Mouse (Mus musculus) hindbrain, embryonic 13.5 days (tissue): ENCODE results near the gene Haus4. TPM values are rescaled to one million over a fixed set of nuclear protein-coding genes. Genes with fewer than 3 reads are reported as not detected.

ENCODE experiments used
- ATAC-seq: fragments of 200-750 bp; cut with Nextera tagmentation; 2 replicates; pipeline ENCODE4 v1.8.0; 2017; ENCODE audit warnings: moderate TSS enrichment; ENCODE audit not compliant: low FRiP score
- H3K27ac ChIP-seq: fragments of 300-500 bp; sonication (generic); 2 replicates; pipeline ENCODE4 v1.5.1; 2015; ENCODE audit warnings: inconsistent platforms, mild to moderate bottlenecking, moderate library complexity
- H3K27me3 ChIP-seq: fragments of 300-500 bp; sonication (generic); 2 replicates; pipeline ENCODE4 v1.6.1; 2015; ENCODE audit warnings: mild to moderate bottlenecking, inconsistent platforms
- H3K36me3 ChIP-seq: fragments of 300-500 bp; sonication (generic); 2 replicates; pipeline ENCODE4 v1.6.1; 2015; ENCODE audit warnings: mild to moderate bottlenecking, inconsistent platforms
- H3K4me1 ChIP-seq: fragments of 300-500 bp; sonication (generic); replicated peaks from 2 replicates; pipeline ENCODE4 v1.6.1; 2015; ENCODE audit warnings: inconsistent platforms
- H3K4me2 ChIP-seq: fragments of 300-500 bp; sonication (generic); 2 replicates; pipeline ENCODE4 v1.6.1; 2015; ENCODE audit warnings: inconsistent platforms, mild to moderate bottlenecking, moderate library complexity
- H3K4me3 ChIP-seq: fragments of 300-500 bp; sonication (generic); 2 replicates; pipeline ENCODE4 v1.5.1; 2015; ENCODE audit warnings: mild to moderate bottlenecking, inconsistent platforms
- H3K9ac ChIP-seq: fragments of 300-500 bp; sonication (generic); 2 replicates; pipeline ENCODE4 v1.6.1; 2015; ENCODE audit warnings: mild to moderate bottlenecking, inconsistent platforms
- H3K9me3 ChIP-seq: fragments of 300-500 bp; sonication (generic); 2 replicates; pipeline ENCODE4 v1.6.1; 2016; ENCODE audit warnings: inconsistent platforms
- WGBS: fragments of 180-500 bp; shearing (Covaris S2); methylation state at CpG from one replicate; pipeline ENCODE4 v1.1.7; 2015; 5-methylcytosine and 5-hydroxymethylcytosine counted together
- polyA plus RNA-seq: library from polyadenylated mRNA; unstranded; fragments of >200 nt; fragmentation: Nextera tagmentation; extraction: Ambion mirVana; gene quantifications from 2 replicates; pipeline ENCODE4 v1.2.1, GENCODE M21; 2015

Haus4 gene
- polyA plus RNA-seq, 1 experiment from 2014 or later, result 19.8 TPM

GRCm38 (mm10) chr14:54569451-54570392 lies 15.3 kb upstream of the Haus4 start:
- no peaks in the 10 kb centered on the region for H3K9me3 ChIP-seq
- no peak overlapping the region for H3K4me2 ChIP-seq
- H3K36me3 ChIP-seq, result peaks cover 5% of the 10 kb centered on the region; the same call in 1 of the 2 replicates
- 0 out of 2 replicates have a peak overlapping the region, but pooled peaks have one; percentile 30 for H3K9ac ChIP-seq
- peaks cover 39% of the 10 kb centered on the region for H3K4me1 ChIP-seq
- peaks cover 18% of the 10 kb centered on the region for H3K27me3 ChIP-seq
- no peak overlapping the region for H3K27ac ChIP-seq
- H3K4me3 ChIP-seq, result no peak overlapping the region
- WGBS, result 58% methylated on average over 17 of the region's 17 CpGs
- no peak for ATAC-seq

- no peak overlapping the region for H3K4me2 ChIP-seq
- H3K27ac ChIP-seq, result no peak overlapping the region
- no peaks in the 10 kb centered on the region for H3K9me3 ChIP-seq
- H3K4me3 ChIP-seq, result no peak overlapping the region
- H3K27me3 ChIP-seq, result peaks cover 9% of the 10 kb centered on the region
- no peak; the same call in 1 of the 2 replicates for ATAC-seq
- peaks cover 30% of the 10 kb centered on the region for H3K4me1 ChIP-seq
- no peak overlapping the region for H3K9ac ChIP-seq
- WGBS, result 77% methylated on average over 15 of the region's 15 CpGs
- peaks cover 5% of the 10 kb centered on the region; the same call in 1 of the 2 replicates for H3K36me3 ChIP-seq
These were observed 14.4 kb upstream of the Haus4 start for GRCm38 (mm10) chr14:54568694-54569414.

GRCm38 (mm10) chr14:54560527-54561242 lies 6.3 kb upstream of the Haus4 start:
- H3K9me3 ChIP-seq, result no peaks in the 10 kb centered on the region
- no peak overlapping the region for H3K4me3 ChIP-seq
- H3K36me3 ChIP-seq, result no peaks in the 10 kb centered on the region
- no peak for ATAC-seq
- H3K27me3 ChIP-seq, result no peaks in the 10 kb centered on the region
- H3K4me2 ChIP-seq, result no peak overlapping the region
- WGBS, result 87% methylated on average over 14 of the region's 14 CpGs
- H3K27ac ChIP-seq, result no peak overlapping the region
- no peak overlapping the region for H3K9ac ChIP-seq
- no peaks in the 10 kb centered on the region for H3K4me1 ChIP-seq

GRCm38 (mm10) chr14:54557330-54557729 lies 2.9 kb upstream of the Haus4 start:
- H3K27me3 ChIP-seq, result no peaks in the 10 kb centered on the region
- no peaks in the 10 kb centered on the region for H3K9me3 ChIP-seq
- no peak for ATAC-seq
- no peaks in the 10 kb centered on the region for H3K36me3 ChIP-seq
- no peak overlapping the region for H3K9ac ChIP-seq
- H3K27ac ChIP-seq, result no peak overlapping the region
- H3K4me1 ChIP-seq, result peaks cover 17% of the 10 kb centered on the region
- H3K4me2 ChIP-seq, result no peak overlapping the region
- 83% methylated on average over 8 of the region's 8 CpGs for WGBS
- H3K4me3 ChIP-seq, result no peak overlapping the region

GRCm38 (mm10) chr14:54553454-54553974 lies 902 bp downstream of the Haus4 start:
- Histone ChIP-seq H3K4me3 (peak overlapping the region; percentile 61), H3K36me3 (peaks cover 18% of the 10 kb centered on the region), H3K27ac (peak overlapping the region; percentile 70), H3K4me1 (peaks cover 17% of the 10 kb centered on the region), H3K9me3 (no peaks in the 10 kb centered on the region), H3K9ac (peak overlapping the region; percentile 78), H3K27me3 (no peaks in the 10 kb centered on the region), H3K4me2 (peak overlapping the region; percentile 73)
- peak; percentile 5; the same call in 1 of the 2 replicates for ATAC-seq
- WGBS, result 3% methylated on average over 21 of the region's 21 CpGs

- ATAC-seq, result no peak
- no peaks in the 10 kb centered on the region for H3K9me3 ChIP-seq
- no peaks in the 10 kb centered on the region for H3K27me3 ChIP-seq
- H3K36me3 ChIP-seq, result peaks cover 58% of the 10 kb centered on the region
- no peak overlapping the region for H3K4me2 ChIP-seq
- no peak overlapping the region for H3K27ac ChIP-seq
- no peaks in the 10 kb centered on the region; the same call in 1 of the 2 replicates for H3K4me1 ChIP-seq
- H3K9ac ChIP-seq, result no peak overlapping the region
- WGBS, result 94% methylated on average over 5 of the region's 5 CpGs
- no peak overlapping the region for H3K4me3 ChIP-seq
These were observed 9.7 kb downstream of the Haus4 start for GRCm38 (mm10) chr14:54544703-54545102.

- Histone ChIP-seq H3K27ac (no peak overlapping the region), H3K9ac (0 out of 2 replicates have a peak overlapping the region, but pooled peaks have one; percentile 13), H3K4me1 (no peaks in the 10 kb centered on the region; the same call in 1 of the 2 replicates), H3K9me3 (no peaks in the 10 kb centered on the region), H3K36me3 (peaks cover 23% of the 10 kb centered on the region), H3K4me3 (no peak overlapping the region), H3K27me3 (no peaks in the 10 kb centered on the region), H3K4me2 (no peak overlapping the region)
- no peak for ATAC-seq
- 56% methylated on average over 11 of the region's 11 CpGs for WGBS
These were observed 13.6 kb downstream of the Haus4 start for GRCm38 (mm10) chr14:54540771-54541170.

GRCm38 (mm10) chr14:54538580-54538979 lies 15.8 kb downstream of the Haus4 start:
- no peaks in the 10 kb centered on the region; the same call in 1 of the 2 replicates for H3K4me1 ChIP-seq
- H3K27me3 ChIP-seq, result no peaks in the 10 kb centered on the region
- H3K27ac ChIP-seq, result no peak overlapping the region
- peaks cover 10% of the 10 kb centered on the region; the same call in 1 of the 2 replicates for H3K36me3 ChIP-seq
- no peaks in the 10 kb centered on the region for H3K9me3 ChIP-seq
- H3K4me2 ChIP-seq, result no peak overlapping the region
- ATAC-seq, result no peak
- 82% methylated on average over 2 of the region's 2 CpGs for WGBS
- no peak overlapping the region for H3K4me3 ChIP-seq
- H3K9ac ChIP-seq, result no peak overlapping the region

GRCm38 (mm10) chr14:54528446-54529111 lies 25.8 kb downstream of the Haus4 start:
- Histone ChIP-seq H3K4me3 (no peak overlapping the region), H3K4me2 (peak overlapping the region; percentile 67; the same call in 1 of the 2 replicates), H3K36me3 (no peaks in the 10 kb centered on the region), H3K27me3 (no peaks in the 10 kb centered on the region), H3K4me1 (peaks cover 15% of the 10 kb centered on the region), H3K9me3 (no peaks in the 10 kb centered on the region), H3K27ac (peak overlapping the region; percentile 89; the same call in 1 of the 2 replicates), H3K9ac (no peak overlapping the region; the same call in 1 of the 2 replicates)
- 15% methylated on average over 17 of the region's 17 CpGs for WGBS
- ATAC-seq, result peak; percentile 71

- H3K27ac ChIP-seq, result peak overlapping the region; percentile 89
- 25% methylated on average over 5 of the region's 5 CpGs for WGBS
- peak overlapping the region; percentile 67 for H3K4me2 ChIP-seq
- H3K4me3 ChIP-seq, result peak overlapping the region; percentile 43; the same call in 1 of the 2 replicates
- no peaks in the 10 kb centered on the region for H3K27me3 ChIP-seq
- H3K9me3 ChIP-seq, result no peaks in the 10 kb centered on the region
- no peaks in the 10 kb centered on the region for H3K36me3 ChIP-seq
- H3K9ac ChIP-seq, result peak overlapping the region; percentile 77; the same call in 1 of the 2 replicates
- peaks cover 15% of the 10 kb centered on the region for H3K4me1 ChIP-seq
- ATAC-seq, result peak; percentile 49
These were observed 26.4 kb downstream of the Haus4 start for GRCm38 (mm10) chr14:54528007-54528393.
